8 mouse cellular contexts compared by ENCODE assay signal in the genomic region with DNA sequence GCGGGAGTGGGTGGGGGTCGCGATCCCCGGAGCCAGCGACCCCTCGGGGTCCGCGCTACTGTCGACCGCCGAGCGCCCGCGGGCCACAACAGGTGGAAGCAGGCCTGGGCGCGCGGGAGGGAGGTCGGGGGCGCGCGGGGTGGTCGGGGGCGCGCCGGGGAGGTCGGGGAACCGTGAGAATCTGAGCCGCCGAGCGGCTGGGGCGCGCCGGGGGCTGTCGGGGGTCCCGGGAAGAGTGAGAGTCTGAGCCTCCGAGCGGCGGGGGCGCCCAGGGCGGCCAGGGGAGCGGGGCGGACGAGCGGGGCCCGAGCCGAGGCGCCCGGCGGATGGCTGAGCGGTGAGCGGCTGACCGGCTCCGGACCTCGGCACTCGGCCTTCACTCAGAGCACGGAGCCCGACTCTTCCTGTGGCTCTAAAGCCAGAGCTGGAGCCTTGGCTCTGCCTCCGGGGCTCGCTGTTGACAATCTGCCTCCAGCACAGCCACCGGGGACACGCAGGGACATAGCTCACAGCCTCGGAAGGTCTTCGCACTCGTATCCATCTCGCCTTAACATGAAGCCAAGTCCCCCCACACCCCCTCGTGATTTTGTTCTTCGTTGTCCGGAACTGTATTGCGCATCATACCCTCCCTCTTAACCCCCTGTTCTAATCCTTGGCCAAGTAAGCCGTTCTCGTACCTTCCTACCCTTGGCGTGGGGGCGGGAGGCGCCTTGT. TPM values are rescaled to one million over a fixed set of nuclear protein-coding genes. Genes with fewer than 3 reads are reported as not detected.
DNase-seq lines count a peak whose midpoint lies in the region; ATAC-seq and TF ChIP-seq lines count a peak whose summit lies in the region.

No protein-coding gene starts in this region.

- no peaks in the 10 kb centered on the region for H3K4me1 ChIP-seq in forebrain, postnatal 0 days (ENCODE audit: insufficient read depth)

- DNase-seq in Patski (ENCODE audit: low read depth, low spot score) (no peak), adipocyte (ENCODE audit: low spot score) (no peak)
- peak; percentile 70 for DNase-seq in cerebellum, adult 8-10 months
- peak; percentile 57 for DNase-seq in forebrain, postnatal 0 days
- peak; percentile 57 for DNase-seq in layer of hippocampus, adult 9-11 months
- DNase-seq in lung, postnatal 10 days = peak; percentile 43
- peak; percentile 22 for DNase-seq in ovary, postnatal 10 days (ENCODE audit: low spot score)

- TF ChIP-seq CTCF in Patski (IDR thresholded peaks at IDR 0.05) = no peak
- TF ChIP-seq CTCF in forebrain, postnatal 0 days (IDR thresholded peaks at IDR 0.05; ENCODE audit: low read depth) = no peak

- peak overlapping the region; percentile 95 for H3K4me2 ChIP-seq in forebrain, postnatal 0 days (ENCODE audit: low read depth)

- peak overlapping the region; percentile 71 for H3K4me3 ChIP-seq in forebrain, postnatal 0 days (ENCODE audit: low read depth, low read length)

- in situ Hi-C loops in Patski (cut with MboI; ENCODE audit: low pct_unique_long_range_greater_than_20kb) = loop anchor here (10.0 kb wide), 1 partner anchor 786 kb away; no protein-coding TSS in a partner anchor

- H3K9ac ChIP-seq in forebrain, postnatal 0 days = peak overlapping the region; percentile 55

- POLR2A ChIA-PET in Patski (lab: Charles Lee) = interaction anchor here (0.6 to 1.1 kb wide), 2 partner anchors 9 to 125 kb away, joined by 3 to 4 read pairs; no protein-coding TSS in a partner anchor

- no peaks in the 10 kb centered on the region for H3K9me3 ChIP-seq in forebrain, postnatal 0 days (ENCODE audit: low read length)

- CTCF ChIA-PET in Patski (lab: Charles Lee) = interaction anchor here (1.0 to 3.0 kb wide), 4 partner anchors 12 to 148 kb away, joined by 3 to 11 read pairs (median 4); no protein-coding TSS in a partner anchor

- peak; percentile 70 for ATAC-seq in Patski
- ATAC-seq in forebrain, postnatal 0 days = peak; percentile 68
- peak; percentile 13 to 41; a peak in 3 of 4 replicates for ATAC-seq in hematopoietic stem cell, adult 5-6 weeks (replicated peaks in 1 of 2; ENCODE audit: insufficient read depth in 1 of 2, low FRiP score in 2 of 2, low TSS enrichment in 1 of 2, low read depth in 1 of 2, poor library complexity in 2 of 2, severe bottlenecking in 2 of 2)

- WGBS in forebrain, postnatal 0 days = 1% methylated on average over 60 of the region's 74 CpGs

- H3K36me3 ChIP-seq in forebrain, postnatal 0 days (ENCODE audit: insufficient read depth) = no peaks in the 10 kb centered on the region

- no peak overlapping the region for H3K27ac ChIP-seq in forebrain, postnatal 0 days (ENCODE audit: low read depth, low read length)

- H3K27me3 ChIP-seq in Patski = no peaks in the 10 kb centered on the region
- peaks cover 23% of the 10 kb centered on the region for H3K27me3 ChIP-seq in forebrain, postnatal 0 days (ENCODE audit: insufficient read depth, low read length)

RNA-seq across cellular contexts. Expression of a gene that starts 1.0 kb away (rescaled TPM):
- 14.5 TPM for polyA plus RNA-seq in Patski (2021)
- total RNA-seq in forebrain, postnatal 0 days (2014; rRNA removed) = 6.9 and 14.5 TPM in 2 replicates
- polyA plus RNA-seq in forebrain, postnatal 0 days (2015; fragmentation: Nextera tagmentation; extraction: Ambion mirVana) = 4.3 and 6.3 TPM in 2 replicates
- total RNA-seq in hematopoietic stem cell, adult 5-6 weeks (2017) = 156 and 190 TPM in 2 replicates

Comparison
In these comparisons a context has a peak if more than half of its experiments do, and no peak if none do; other contexts are left out.
1. DNase-seq: peak in cerebellum, adult 8-10 months (single experiment), forebrain, postnatal 0 days (single experiment), layer of hippocampus, adult 9-11 months (single experiment), lung, postnatal 10 days (single experiment) and ovary, postnatal 10 days (single experiment); none in Patski (single experiment) and adipocyte (single experiment).
2. RNA of a gene that starts 1.0 kb away (total RNA-seq): 156 to 190 TPM in hematopoietic stem cell, adult 5-6 weeks; 6.9 to 14.5 TPM in forebrain, postnatal 0 days; every median in the first group is over 10 times any median in the second.
3. Peak in every context shown above with its lines, with median percentiles within 50 percentile points of each other: ATAC-seq.